Mouse (Mus musculus) hindbrain, postnatal 0 days (tissue): ENCODE data around the gene Myo15b. TPM values are rescaled to one million over a fixed set of nuclear protein-coding genes. Genes with fewer than 3 reads are reported as not detected.
"Not testable (repeated sequence)": the region's sequence is repeated elsewhere in the genome, so short reads cannot be mapped to it uniquely, and the experiment has no call there.

Source experiments
- ATAC-seq: fragments of 200-750 bp; cut with Nextera tagmentation; 2 replicates; pipeline ENCODE4 v1.8.0; 2017; ENCODE audit warnings: mild to moderate bottlenecking, moderate TSS enrichment, moderate library complexity
- DNase-seq: peaks from one replicate; pipeline ENCODE4 v3.0.0-alpha.2; 2015; ENCODE audit warnings: low spot score
- H3K27ac ChIP-seq: fragments of 300-500 bp; sonication (generic); 2 replicates; pipeline ENCODE4 v1.5.1; 2014; ENCODE audit warnings: mild to moderate bottlenecking
- H3K27me3 ChIP-seq: fragments of 300-500 bp; sonication (generic); 2 replicates; pipeline ENCODE4 v1.6.1; 2014; ENCODE audit warnings: low read length, mixed read lengths; ENCODE audit not compliant: insufficient read depth
- H3K36me3 ChIP-seq: fragments of 300-500 bp; sonication (generic); 2 replicates; pipeline ENCODE4 v1.6.1; 2014; ENCODE audit warnings: low read length, mixed read lengths; ENCODE audit not compliant: insufficient read depth
- H3K4me1 ChIP-seq: fragments of 300-500 bp; sonication (generic); 2 replicates; pipeline ENCODE4 v1.6.1; 2014; ENCODE audit warnings: antibody characterized with exemption, low read length, mixed read lengths; ENCODE audit not compliant: insufficient read depth
- H3K4me2 ChIP-seq: fragments of 300-500 bp; sonication (generic); 2 replicates; pipeline ENCODE4 v1.6.1; 2014; ENCODE audit warnings: low read depth, mild to moderate bottlenecking, low read length, moderate library complexity, mixed read lengths
- H3K4me3 ChIP-seq: fragments of 300-500 bp; sonication (generic); 2 replicates; pipeline ENCODE4 v1.5.1; 2014; ENCODE audit warnings: low read length
- H3K9ac ChIP-seq: fragments of 300-500 bp; sonication (generic); replicated peaks from 2 replicates; pipeline ENCODE4 v1.6.1; 2014; ENCODE audit warnings: mild to moderate bottlenecking, low read length, moderate library complexity, mixed read lengths
- H3K9me3 ChIP-seq: fragments of 300-500 bp; sonication (generic); 2 replicates; pipeline ENCODE4 v1.6.1; 2016; ENCODE audit warnings: low read length, mixed read lengths
- CTCF ChIP-seq: IDR thresholded peaks from 2 replicates; pipeline ENCODE4 v1.5.1; 2016; ENCODE audit warnings: antibody characterized with exemption, control low read depth, low read depth
- WGBS: fragments of 180-500 bp; shearing (Covaris S2); extraction: QIAGEN DNeasy Blood & Tissue Kit; methylation state at CpG from one replicate; pipeline ENCODE4 v1.1.7; 2014; 5-methylcytosine and 5-hydroxymethylcytosine counted together
- polyA plus RNA-seq: library from polyadenylated mRNA; unstranded; fragments of >200 nt; fragmentation: Nextera tagmentation; extraction: Ambion mirVana; gene quantifications from 2 replicates; pipeline ENCODE4 v1.2.1, GENCODE M21; 2015
- total RNA-seq: library from RNA; depleted of rRNA; stranded (reverse); fragments of >200 nt; gene quantifications from 2 replicates; pipeline ENCODE4 v1.2.3, GENCODE M21; 2014

Gene Myo15b
- total and polyA plus RNA-seq, 2 experiments from 2014 or later = 0.20 to 0.63 TPM

DNA sequence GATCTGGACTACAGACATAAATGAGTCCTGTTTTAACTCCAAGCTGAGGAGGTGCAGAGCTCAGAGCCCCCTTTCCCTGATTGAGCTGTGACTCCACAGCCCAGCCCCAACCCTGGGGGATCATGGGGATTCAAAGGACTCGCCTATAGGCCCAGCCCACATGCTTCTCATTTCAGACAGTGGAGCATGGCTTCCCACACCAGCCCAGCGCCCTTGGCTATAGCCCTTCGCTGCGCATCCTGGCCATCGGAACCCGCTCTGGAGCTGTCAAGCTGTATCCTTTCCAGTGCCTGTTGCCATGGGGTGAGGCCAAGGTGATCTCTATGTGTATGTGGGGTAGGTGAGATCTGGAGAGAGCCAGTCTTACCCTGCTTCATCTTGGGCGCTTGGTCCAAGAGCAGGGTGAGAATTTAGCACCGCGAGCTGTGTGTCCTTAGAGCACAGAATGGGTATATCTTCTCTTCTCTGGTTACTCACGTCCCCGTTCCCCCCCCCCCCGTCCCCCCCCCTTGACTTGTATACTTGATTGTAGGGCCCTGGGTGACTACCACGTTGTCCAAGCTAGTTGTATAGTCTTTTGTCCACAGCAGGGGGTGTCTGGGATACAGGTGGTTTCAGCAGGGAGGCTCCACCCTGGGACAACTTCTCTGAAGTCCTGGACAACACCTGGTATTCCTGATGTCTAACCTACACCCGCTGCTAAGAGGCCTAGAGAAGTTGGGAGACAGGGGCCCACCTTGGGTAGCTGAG lies 14.9 kb upstream of the Myo15b start:
- ATAC-seq (no peak), DNase-seq (no peak)
- Histone ChIP-seq H3K4me1 (no peaks in the 10 kb centered on the region), H3K27me3 (no peaks in the 10 kb centered on the region), H3K36me3 (no peaks in the 10 kb centered on the region), H3K27ac (no peak overlapping the region), H3K9ac (no peak overlapping the region), H3K9me3 (no peaks in the 10 kb centered on the region), H3K4me3 (no peak overlapping the region), H3K4me2 (no peak overlapping the region)
- WGBS = 81% methylated on average over 14 of the region's 14 CpGs
- no peak for TF ChIP-seq CTCF

DNA sequence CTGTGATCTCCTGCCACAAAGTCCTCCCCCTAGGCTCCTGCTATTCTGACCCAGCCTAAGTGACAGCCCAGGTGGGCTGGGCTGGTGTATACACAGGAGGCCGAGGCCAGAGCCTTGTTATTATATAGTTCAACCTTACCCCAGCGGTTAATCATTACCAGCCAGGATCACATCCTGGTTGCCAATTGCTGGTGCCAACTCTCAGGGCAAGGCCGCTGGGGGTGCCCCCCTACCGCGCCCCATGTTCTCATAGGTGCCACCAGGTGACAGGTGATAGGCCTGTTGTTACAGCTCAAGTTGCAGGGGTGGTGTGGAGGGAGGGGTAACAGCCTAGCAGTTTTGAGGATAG lies 14.3 kb upstream of the Myo15b start:
- H3K36me3 ChIP-seq = no peaks in the 10 kb centered on the region

DNA sequence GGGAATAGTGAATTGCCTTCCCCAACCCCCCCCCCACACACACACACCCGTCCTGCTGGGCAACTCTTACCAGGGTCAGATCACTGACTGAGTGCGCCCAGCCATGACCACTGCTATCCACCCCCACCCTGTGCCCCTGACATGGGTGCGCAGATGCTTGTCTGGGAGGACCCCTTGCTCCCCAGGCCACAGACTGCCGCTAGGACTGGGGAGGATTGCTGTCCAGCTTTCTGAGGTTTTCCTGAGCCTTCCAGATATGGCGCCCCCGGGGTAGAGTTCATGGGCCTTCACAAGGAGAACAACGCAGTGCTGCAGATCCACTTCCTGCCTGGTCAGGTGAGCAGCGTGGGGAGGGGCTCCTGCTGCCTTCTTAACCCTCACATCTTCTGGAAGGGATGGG lies 14.0 kb upstream of the Myo15b start:
- no peaks in the 10 kb centered on the region for H3K36me3 ChIP-seq
- H3K27ac ChIP-seq = no peak overlapping the region
- no peaks in the 10 kb centered on the region for H3K9me3 ChIP-seq
- TF ChIP-seq CTCF = no peak
- no peaks in the 10 kb centered on the region for H3K27me3 ChIP-seq
- H3K9ac ChIP-seq = no peak overlapping the region
- 80% methylated on average over 8 of the region's 8 CpGs for WGBS
- DNase-seq (no peak), ATAC-seq (no peak)
- H3K4me3 ChIP-seq = no peak overlapping the region
- H3K4me2 ChIP-seq = no peak overlapping the region
- H3K4me1 ChIP-seq = no peaks in the 10 kb centered on the region

More for the DNA sequence above, 14.3 kb upstream of the Myo15b start:
- Histone ChIP-seq H3K9me3 (no peaks in the 10 kb centered on the region), H3K4me2 (no peak overlapping the region), H3K9ac (no peak overlapping the region), H3K27me3 (no peaks in the 10 kb centered on the region), H3K27ac (no peak overlapping the region), H3K4me1 (no peaks in the 10 kb centered on the region), H3K4me3 (no peak overlapping the region)
- TF ChIP-seq CTCF = no peak
- DNase-seq (no peak), ATAC-seq (no peak)
- WGBS = 80% methylated on average over 5 of the region's 5 CpGs

DNA sequence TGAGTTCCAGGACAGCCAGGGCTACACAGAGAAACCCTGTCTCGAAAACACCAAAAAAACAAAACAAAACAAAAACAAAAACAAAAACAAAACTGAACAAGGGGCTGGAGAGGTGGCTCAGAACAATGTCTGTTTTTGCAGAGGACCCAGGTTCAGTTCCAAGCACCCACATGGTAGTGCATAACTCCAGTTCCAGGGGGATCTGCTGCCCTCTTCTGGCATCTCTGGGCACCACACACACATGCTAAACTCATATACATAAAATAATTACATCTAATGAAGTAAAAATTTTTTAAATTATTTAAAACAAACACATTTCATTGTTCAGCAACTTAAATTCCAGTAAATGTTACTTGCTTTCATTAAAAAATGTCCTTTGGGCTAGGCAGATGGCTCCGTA lies 12.4 kb upstream of the Myo15b start:
- Histone ChIP-seq H3K27ac (no peak overlapping the region), H3K36me3 (no peaks in the 10 kb centered on the region), H3K4me2 (no peak overlapping the region), H3K9ac (no peak overlapping the region), H3K4me1 (no peaks in the 10 kb centered on the region), H3K27me3 (no peaks in the 10 kb centered on the region), H3K9me3 (no peaks in the 10 kb centered on the region), H3K4me3 (no peak overlapping the region)
- ATAC-seq (no peak), DNase-seq (no peak)
- WGBS = 95% methylated on average over 2 of the region's 2 CpGs
- TF ChIP-seq CTCF = no peak

DNA sequence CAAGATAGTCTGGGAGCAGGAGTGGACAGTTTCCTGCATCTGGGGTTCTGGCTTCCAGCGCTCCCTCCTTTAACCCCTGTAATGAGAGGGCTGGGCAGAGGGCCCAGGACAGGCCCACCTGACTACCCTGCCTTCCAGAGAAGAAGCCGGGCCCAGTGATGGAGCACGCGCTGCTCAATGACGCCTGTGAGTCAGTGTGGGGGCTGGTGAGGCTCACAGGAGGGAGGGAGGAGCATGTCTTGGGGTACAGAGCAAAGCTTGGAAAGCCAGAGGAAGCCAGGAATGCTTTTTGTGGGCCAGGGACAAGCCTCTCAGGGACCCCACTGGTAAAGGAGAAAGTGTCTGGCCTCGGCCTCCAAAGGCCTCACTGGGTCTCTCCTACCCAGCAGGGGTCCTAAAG lies 3.5 kb upstream of the Myo15b start:
- no peak overlapping the region for H3K4me2 ChIP-seq
- DNase-seq (no peak), ATAC-seq (no peak)
- H3K4me3 ChIP-seq = no peak overlapping the region
- peaks cover 17% of the 10 kb centered on the region; the same call in 1 of the 2 replicates for H3K27me3 ChIP-seq
- WGBS = 71% methylated on average over 6 of the region's 6 CpGs
- H3K9ac ChIP-seq = no peak overlapping the region
- no peak for TF ChIP-seq CTCF
- 0 out of 2 replicates have a peak, but pooled peaks cover 4% of the 10 kb centered on the region for H3K4me1 ChIP-seq
- H3K36me3 ChIP-seq = no peaks in the 10 kb centered on the region
- H3K9me3 ChIP-seq = no peaks in the 10 kb centered on the region
- no peak overlapping the region for H3K27ac ChIP-seq

DNA sequence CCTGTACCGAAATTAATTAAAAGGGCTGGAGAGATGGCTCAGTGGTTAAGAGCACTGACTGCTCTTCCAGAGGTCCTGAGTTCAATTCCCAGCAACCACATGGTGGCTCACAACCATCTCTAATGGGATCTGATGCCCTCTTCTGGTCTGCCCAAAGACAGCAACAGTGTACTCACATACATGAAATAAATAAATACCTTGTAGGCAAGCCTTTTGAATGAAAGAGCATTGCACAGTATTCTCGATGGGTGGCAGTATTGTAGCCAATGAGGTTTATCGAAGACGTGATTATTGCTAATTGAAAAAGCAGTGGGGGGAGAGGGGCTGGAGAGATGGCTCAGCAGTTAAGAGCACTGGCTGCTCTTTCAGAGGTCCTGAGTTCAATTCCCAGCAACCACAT lies 1.1 kb upstream of the Myo15b start:
- H3K9ac ChIP-seq, H3K9me3 ChIP-seq, ATAC-seq, H3K27ac ChIP-seq, H3K4me2 ChIP-seq, DNase-seq, H3K4me3 ChIP-seq, H3K36me3 ChIP-seq, H3K4me1 ChIP-seq: not testable (repeated sequence)
- H3K27me3 ChIP-seq = peaks cover 31% of the 10 kb centered on the region
- WGBS = 89% methylated on average over 4 of the region's 4 CpGs

DNA sequence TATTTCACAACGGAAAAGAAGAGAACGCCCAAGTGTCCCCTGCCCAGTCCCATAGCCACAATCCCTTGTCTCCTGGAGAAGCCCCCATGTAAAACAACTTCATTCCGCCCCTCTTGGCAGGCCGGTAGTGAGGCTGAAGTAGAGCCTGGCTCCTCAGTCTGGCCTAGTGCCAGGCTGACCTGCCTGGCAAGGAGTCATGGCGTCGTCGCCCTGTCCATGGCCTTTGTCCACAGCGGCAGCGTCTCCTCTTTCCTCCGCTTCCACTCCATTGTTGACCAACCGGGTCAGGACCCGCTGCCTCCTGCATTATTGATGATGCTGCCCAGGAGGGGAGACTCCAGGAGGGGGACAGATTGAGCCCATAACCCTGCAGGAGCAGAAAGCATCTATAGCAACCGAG lies 270 bp upstream of the Myo15b start:
- H3K4me3 ChIP-seq = no peak overlapping the region
- 0 out of 2 replicates have a peak, but pooled peaks cover 4% of the 10 kb centered on the region for H3K4me1 ChIP-seq
- WGBS = 37% methylated on average over 13 of the region's 13 CpGs
- peaks cover 32% of the 10 kb centered on the region for H3K27me3 ChIP-seq
- no peak overlapping the region for H3K9ac ChIP-seq
- no peak overlapping the region for H3K4me2 ChIP-seq
- ATAC-seq (no peak), DNase-seq (no peak)
- TF ChIP-seq CTCF = no peak
- no peak overlapping the region for H3K27ac ChIP-seq
- H3K36me3 ChIP-seq = no peaks in the 10 kb centered on the region
- no peaks in the 10 kb centered on the region for H3K9me3 ChIP-seq
